Mouse (Mus musculus): ENCODE data around the gene Ccdc28a. TPM values are rescaled to one million over a fixed set of nuclear protein-coding genes. Genes with fewer than 3 reads are reported as not detected.

Gene Ccdc28a
- 37.4 and 46.8 TPM in 2 replicates for polyA plus RNA-seq (2021; fragmentation: Nextera tagmentation)
- long read RNA-seq, experiment 1, transcript Ccdc28a-203 (5 exons, 590 nt) = minor isoform, 5 of 89 reads
- long read RNA-seq, experiment 1, transcript Ccdc28a-202 (6 exons, 1,190 nt) = major isoform, 65 of 89 reads
- long read RNA-seq, experiment 1, partial matches to known transcripts = 6 of 89 reads
- long read RNA-seq, experiment 1, other reads (novel, unspliced or antisense) = 13 of 89 reads
- long read RNA-seq, experiment 2, transcript Ccdc28a-202 (6 exons, 1,190 nt) = major isoform, 36 of 46 reads
- long read RNA-seq, experiment 2, partial matches to known transcripts = 4 of 46 reads
- long read RNA-seq, experiment 2, other reads (novel, unspliced or antisense) = 2 of 46 reads

GRCm38 (mm10) chr10:18234560-18235401 is at the start of gene Ccdc28a:
Gene Ccdc28a (minus strand): TSS chr10:18234998.

GRCm38 (mm10) chr10:18210726-18211125 is 24.1 kb downstream of the Ccdc28a start, which contains the start of gene Ect2l:
Gene Ect2l (minus strand): TSS chr10:18210890.

Other genes starting within 250 kb of the Ccdc28a start
- 35.0 and 39.5 TPM in 2 replicates for gene Abracl, start 211.7 kb downstream of the Ccdc28a start, polyA plus RNA-seq (2021; fragmentation: Nextera tagmentation)
- 6.2 and 6.4 TPM in 2 replicates for gene Reps1, start 179.1 kb downstream of the Ccdc28a start, polyA plus RNA-seq (2021; fragmentation: Nextera tagmentation)
- gene Ect2l, start 24.1 kb downstream of the Ccdc28a start, polyA plus RNA-seq (2021; fragmentation: Nextera tagmentation) = 0.15 TPM in 1 of 2 replicates, not detected in the other
- 6.8 and 6.9 TPM in 2 replicates for gene Nhsl1, start 84.0 kb upstream of the Ccdc28a start, polyA plus RNA-seq (2021; fragmentation: Nextera tagmentation)

Measured in left cerebral cortex, adult 6 months (tissue).